Mouse (Mus musculus) monocyte, adult 5-6 weeks (primary cell): ENCODE measurements around the gene Ckap4. TPM values are rescaled to one million over a fixed set of nuclear protein-coding genes. Genes with fewer than 3 reads are reported as not detected.

ENCODE experiments used
- total RNA-seq: library from RNA; stranded (forward); fragments of 200-1000, 200-491, 200-594 nt; gene quantifications from 3 replicates; pipeline ENCODE4 v1.2.3, GENCODE M21; 2017

Ckap4 gene
- total RNA-seq, 1 experiment from 2014 or later = 16.6 TPM

Other genes starting within 250 kb of the Ckap4 start
- gene Nuak1, start 93.5 kb downstream of the Ckap4 start, total RNA-seq = 0.29 to 0.48 TPM in 2 of 3 replicates, not detected in the other
- gene Tcp11l2, start 42.6 kb upstream of the Ckap4 start, total RNA-seq = 38.5 to 76.5 TPM (median 57.3 TPM) in 3 replicates
- 19.0 to 55.1 TPM (median 25.8 TPM) in 3 replicates for gene Polr3b, start 88.2 kb upstream of the Ckap4 start, total RNA-seq
- gene Rfx4, start 222.0 kb upstream of the Ckap4 start, total RNA-seq = not detected in 3 replicates